Mouse (Mus musculus): ENCODE data around the gene Timm13.

- TF ChIP-seq CTCF (IDR thresholded peaks at IDR 0.05; ENCODE audit: low read depth) (no peak), EP300 (IDR thresholded peaks at IDR 0.05; ENCODE audit: low read depth) (no peak)
These were observed 33.6 kb upstream of the Timm13 start for GRCm38 (mm10) chr10:80934136-80934985.

Measured in liver, embryonic 14.5 days (tissue).